Mouse (Mus musculus) spleen, adult 2 months (tissue): ENCODE data around the gene Xntrpc.

Experiments
- CTCF ChIP-seq: fragments of 200-500 bp; IDR thresholded peaks from 2 replicates; pipeline ENCODE4 v1.5.1; 2011; ENCODE audit warnings: mild to moderate bottlenecking, inconsistent platforms; ENCODE audit not compliant: insufficient read depth, insufficient read length, insufficient replicate concordance; ENCODE audit errors: extremely low read depth
- POLR2A ChIP-seq: fragments of 200-500 bp; IDR thresholded peaks from 2 replicates; pipeline ENCODE4 v1.6.1; 2011; ENCODE audit warnings: low read depth, low read length, inconsistent platforms

DNA sequence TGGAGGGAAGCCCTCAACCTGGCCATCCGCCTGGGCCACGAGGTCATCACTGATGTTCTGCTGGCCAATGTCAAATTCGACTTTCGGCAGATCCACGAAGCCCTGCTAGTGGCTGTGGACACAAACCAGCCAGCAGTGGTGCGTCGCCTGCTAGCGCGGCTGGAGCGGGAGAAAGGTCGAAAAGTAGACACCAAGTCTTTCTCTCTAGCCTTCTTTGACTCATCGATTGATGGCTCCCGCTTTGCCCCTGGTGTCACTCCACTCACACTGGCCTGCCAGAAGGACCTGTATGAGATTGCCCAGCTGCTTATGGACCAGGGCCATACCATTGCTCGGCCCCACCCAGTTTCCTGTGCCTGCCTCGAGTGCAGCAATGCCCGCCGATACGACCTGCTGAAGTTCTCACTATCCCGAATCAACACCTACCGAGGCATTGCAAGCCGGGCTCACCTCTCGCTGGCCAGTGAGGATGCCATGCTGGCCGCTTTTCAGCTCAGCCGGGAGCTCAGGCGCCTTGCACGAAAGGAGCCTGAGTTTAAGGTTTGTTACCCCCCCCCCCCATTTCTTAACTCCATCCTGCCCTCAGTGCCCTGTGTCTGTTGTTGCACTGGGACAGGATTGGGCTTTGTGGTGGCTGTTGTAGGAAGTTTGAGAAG lies 18.7 kb downstream of the Xntrpc start:
- TF ChIP-seq POLR2A (no peak), CTCF (no peak)
